Mouse (Mus musculus) bone marrow, adult 2 months (tissue): Measurements from ENCODE around the gene Mast4. TPM values are rescaled to one million over a fixed set of nuclear protein-coding genes. Genes with fewer than 3 reads are reported as not detected.

Source experiments
- H3K27ac ChIP-seq: fragments of 200-500 bp; 2 replicates; pipeline ENCODE4 v1.5.1; 2012; ENCODE audit warnings: low read depth, mild to moderate bottlenecking, control low read depth, inconsistent platforms, low read length; ENCODE audit not compliant: control insufficient read depth, poor library complexity, insufficient read depth
- H3K4me1 ChIP-seq: fragments of 200-500 bp; 2 replicates; pipeline ENCODE4 v1.6.1; 2011; ENCODE audit warnings: low read length; ENCODE audit not compliant: control insufficient read depth, insufficient read depth
- H3K4me3 ChIP-seq: fragments of 200-500 bp; replicated peaks from 2 replicates; pipeline ENCODE3; 2011; ENCODE audit warnings: mild to moderate bottlenecking, low read depth, low read length, control low read depth; ENCODE audit not compliant: control insufficient read depth
- CTCF ChIP-seq: fragments of 200-500 bp; IDR thresholded peaks from 2 replicates; pipeline ENCODE4 v1.5.1; 2011; ENCODE audit warnings: low read length, control low read depth; ENCODE audit not compliant: control insufficient read depth, insufficient read depth
- POLR2A ChIP-seq: fragments of 200-500 bp; IDR thresholded peaks from 2 replicates; pipeline ENCODE4 v1.6.1; 2011; ENCODE audit warnings: low read depth, mild to moderate bottlenecking, control low read depth, low read length, borderline replicate concordance; ENCODE audit not compliant: control insufficient read depth
- WGBS: fragments of 180-500 bp; shearing (Covaris S2); methylation state at CpG from one replicate; pipeline ENCODE4 v1.1.7; 2018; 5-methylcytosine and 5-hydroxymethylcytosine counted together
- polyA plus RNA-seq: library from polyadenylated mRNA; stranded (reverse); fragments of >200 nt; gene quantifications from 2 replicates; pipeline ENCODE4 v1.2.4, GENCODE M21; 2011; ENCODE audit warnings: low replicate concordance; ENCODE audit not compliant: missing spikeins, insufficient read depth, insufficient read length

The Mast4 gene
- polyA plus RNA-seq, 1 experiment: 6.7 TPM

GRCm38 (mm10) chr13:102864079-102864478, 470.2 kb downstream of the Mast4 start:
- H3K27ac ChIP-seq: no peak overlapping the region
- TF ChIP-seq POLR2A (no peak), CTCF (no peak)
- no peak overlapping the region for H3K4me3 ChIP-seq
- 85% methylated on average over 2 of the region's 2 CpGs for WGBS
- no peaks in the 10 kb centered on the region for H3K4me1 ChIP-seq

- no peak for TF ChIP-seq CTCF
- no peak for TF ChIP-seq POLR2A
- Histone ChIP-seq H3K4me3 (no peak overlapping the region), H3K4me1 (no peaks in the 10 kb centered on the region), H3K27ac (no peak overlapping the region)
- 83% methylated on average over 2 of the region's 2 CpGs for WGBS
Observed at GRCm38 (mm10) chr13:102862981-102863380, 471.3 kb downstream of the Mast4 start.

DNA sequence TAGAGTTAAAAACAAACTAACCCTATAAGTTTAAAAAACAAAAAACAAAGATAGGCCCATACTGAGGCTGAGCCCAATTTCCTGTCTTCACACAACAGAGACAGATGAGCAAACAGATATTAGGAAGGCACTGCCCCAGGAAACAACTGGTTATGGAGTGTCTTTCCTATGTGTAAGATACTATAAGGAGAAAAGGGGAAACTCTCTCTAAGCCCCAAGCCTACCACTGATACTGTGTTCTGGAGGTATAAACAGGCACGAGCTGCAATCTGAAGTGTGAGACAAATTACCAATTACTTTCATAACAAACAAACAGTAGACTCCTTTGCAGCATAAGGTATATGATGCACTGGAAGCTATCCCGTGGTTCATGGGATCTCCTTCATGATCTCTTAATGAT, 471.9 kb downstream of the Mast4 start:
- WGBS: 32% methylated on average over 2 of the region's 2 CpGs
- H3K27ac ChIP-seq: no peak overlapping the region
- no peak overlapping the region for H3K4me3 ChIP-seq
- TF ChIP-seq CTCF (no peak), POLR2A (no peak)
- H3K4me1 ChIP-seq: no peaks in the 10 kb centered on the region

- H3K4me1 ChIP-seq: no peaks in the 10 kb centered on the region
- 89% methylated on average over 7 of the region's 7 CpGs for WGBS
- no peak overlapping the region for H3K27ac ChIP-seq
- no peak overlapping the region for H3K4me3 ChIP-seq
- TF ChIP-seq CTCF: no peak
- no peak for TF ChIP-seq POLR2A
Observed at GRCm38 (mm10) chr13:102860733-102861132, 473.6 kb downstream of the Mast4 start.

DNA sequence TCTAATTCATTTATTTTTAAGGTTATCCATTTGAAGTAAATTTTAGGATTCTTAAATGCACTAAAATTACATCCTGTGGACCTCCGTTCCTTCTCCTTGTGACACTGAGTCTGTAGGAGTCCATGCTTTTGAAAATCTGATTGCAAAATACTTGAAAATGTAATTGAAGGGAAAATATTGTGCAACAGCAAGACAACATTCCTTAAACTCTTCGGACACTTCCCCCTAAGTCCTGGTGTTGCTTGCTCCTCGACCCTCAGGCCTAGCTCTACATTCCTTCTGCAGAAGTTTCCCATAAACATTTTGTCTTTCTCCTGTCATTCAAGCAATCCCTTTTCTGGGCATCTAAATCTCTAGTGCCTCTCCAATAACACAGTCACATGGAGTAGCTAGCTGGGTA, 474.2 kb downstream of the Mast4 start:
- WGBS: 41% methylated on average over 3 of the region's 3 CpGs
- H3K4me1 ChIP-seq: no peaks in the 10 kb centered on the region
- no peak overlapping the region for H3K27ac ChIP-seq
- no peak overlapping the region for H3K4me3 ChIP-seq
- TF ChIP-seq POLR2A (no peak), CTCF (no peak)

- H3K27ac ChIP-seq: no peak overlapping the region
- no peaks in the 10 kb centered on the region for H3K4me1 ChIP-seq
- TF ChIP-seq POLR2A (no peak), CTCF (no peak)
- H3K4me3 ChIP-seq: no peak overlapping the region
- 81% methylated on average over 3 of the region's 3 CpGs for WGBS
Observed at GRCm38 (mm10) chr13:102857539-102857838, 476.8 kb downstream of the Mast4 start.

DNA sequence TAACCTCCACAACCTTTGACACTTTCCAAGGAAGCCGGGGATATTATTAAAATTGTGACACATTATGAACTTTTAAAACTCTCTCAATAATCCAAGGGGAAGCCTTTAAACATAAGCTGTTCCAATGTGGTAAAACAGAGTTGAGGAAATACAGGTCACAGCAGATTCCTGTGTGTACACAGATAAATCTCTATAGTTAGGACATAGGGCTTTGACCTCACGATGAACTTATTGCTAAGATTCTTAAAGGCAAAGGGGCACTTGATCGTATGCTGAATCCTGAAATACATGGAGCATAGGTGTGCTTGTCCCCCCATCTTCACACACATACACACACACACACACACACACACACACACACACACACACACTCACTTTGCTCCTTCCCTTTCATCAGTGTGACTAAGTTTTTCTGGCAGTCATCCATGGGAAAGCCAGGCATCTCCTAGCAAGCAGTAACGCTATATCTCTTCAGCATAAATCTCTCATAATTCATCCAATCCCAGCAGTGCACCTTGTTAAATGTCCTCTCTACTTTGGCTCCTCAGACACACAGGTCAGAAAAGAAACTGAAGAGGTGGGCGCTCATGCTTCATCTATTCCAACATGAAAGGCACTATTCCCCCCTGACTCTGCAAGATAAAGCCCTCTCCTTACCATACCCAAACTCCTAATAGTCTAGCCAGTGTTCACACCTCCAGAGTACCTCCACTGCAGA, 477.3 kb downstream of the Mast4 start:
- Histone ChIP-seq H3K4me1 (no peaks in the 10 kb centered on the region; the same call in 1 of the 2 replicates), H3K27ac (no peak overlapping the region), H3K4me3 (no peak overlapping the region)
- TF ChIP-seq CTCF: no peak
- TF ChIP-seq POLR2A: no peak
- WGBS: 74% methylated on average over 5 of the region's 5 CpGs

DNA sequence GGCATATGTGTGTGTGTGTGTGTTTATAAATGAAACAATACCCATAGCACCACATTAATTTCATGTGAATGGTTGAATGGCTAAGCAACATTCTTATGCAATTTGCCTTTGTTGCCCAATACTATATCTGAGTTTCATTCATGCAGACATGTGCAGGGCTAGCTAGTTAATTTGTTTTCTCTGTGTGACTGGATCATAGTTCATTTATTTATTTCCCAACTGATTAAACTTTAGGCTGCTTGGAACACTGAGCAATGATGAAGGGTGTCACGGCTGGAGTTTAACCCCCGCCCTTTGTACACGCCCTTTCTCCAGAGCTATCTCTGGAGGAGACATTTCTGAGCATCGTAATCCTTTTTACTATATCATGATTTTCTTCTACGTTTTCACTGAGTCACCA, 481.4 kb downstream of the Mast4 start:
- WGBS: 67% methylated on average over 5 of the region's 5 CpGs
- TF ChIP-seq CTCF (no peak), POLR2A (no peak)
- Histone ChIP-seq H3K27ac (no peak overlapping the region), H3K4me3 (no peak overlapping the region), H3K4me1 (no peaks in the 10 kb centered on the region; the same call in 1 of the 2 replicates)

DNA sequence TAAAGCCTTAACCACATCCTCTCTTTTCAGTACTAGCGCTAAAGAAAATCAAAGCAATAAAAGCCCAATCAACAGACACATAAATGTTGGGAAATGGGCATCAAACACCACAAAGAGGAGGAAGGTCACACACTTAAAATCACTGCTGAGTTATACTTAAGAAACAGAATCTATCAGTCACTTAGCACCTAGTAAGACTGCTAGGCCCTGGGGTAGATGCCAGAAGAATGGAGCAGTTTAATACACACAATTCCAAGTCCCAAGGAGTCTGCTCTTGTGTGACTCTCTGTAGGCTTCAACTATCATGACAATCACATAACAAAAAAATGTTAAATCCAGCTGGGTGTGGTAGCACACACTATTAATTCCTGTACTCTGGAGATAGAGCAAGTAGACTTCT, 483.0 kb downstream of the Mast4 start:
- TF ChIP-seq CTCF (no peak), POLR2A (no peak)
- no peaks in the 10 kb centered on the region; the same call in 1 of the 2 replicates for H3K4me1 ChIP-seq
- no peak overlapping the region for H3K4me3 ChIP-seq
- H3K27ac ChIP-seq: no peak overlapping the region
- WGBS: 67% methylated on average over 1 of the region's 1 CpGs
